Mouse (Mus musculus): ENCODE data around the gene Taf4. TPM values are rescaled to one million over a fixed set of nuclear protein-coding genes. Genes with fewer than 3 reads are reported as not detected.

Gene Taf4
- polyA plus RNA-seq, 1 experiment = 26.4 TPM

GRCm38 (mm10) chr2:179924038-179924437 is 52.4 kb downstream of the Taf4 start:
- H3K4me1 ChIP-seq (ENCODE audit: control insufficient read depth, insufficient read depth, low read length) = no peaks in the 10 kb centered on the region
- peaks cover 2% of the 10 kb centered on the region; the same call in 1 of the 2 replicates for H3K36me3 ChIP-seq (ENCODE audit: control insufficient read depth, insufficient read depth, low read length, poor library complexity, severe bottlenecking)
- TF ChIP-seq POLR2A (IDR thresholded peaks at IDR 0.05; ENCODE audit: insufficient read depth, low read length) = no peak
- TF ChIP-seq CTCF (IDR thresholded peaks at IDR 0.05; ENCODE audit: low read depth, low read length) = no peak
- no peak for TF ChIP-seq EP300 (IDR thresholded peaks at IDR 0.05; ENCODE audit: insufficient read depth, low read depth, low read length)
- no peak overlapping the region for H3K27ac ChIP-seq (ENCODE audit: insufficient read depth, low read length)
- no peaks in the 10 kb centered on the region for H3K27me3 ChIP-seq (ENCODE audit: control insufficient read depth, insufficient read depth, low read length, poor library complexity, severe bottlenecking)
- no peak overlapping the region for H3K4me3 ChIP-seq (ENCODE audit: low read depth, low read length)
- no peaks in the 10 kb centered on the region for H3K9me3 ChIP-seq (replicated peaks; ENCODE audit: control insufficient read depth, insufficient read depth, low read length, poor library complexity, severe bottlenecking)
- H3K9ac ChIP-seq (ENCODE audit: low read depth, poor library complexity, severe bottlenecking) = no peak overlapping the region

GRCm38 (mm10) chr2:179921021-179921653 is 55.3 kb downstream of the Taf4 start:
- Histone ChIP-seq H3K36me3 (ENCODE audit: control insufficient read depth, insufficient read depth, low read length, poor library complexity, severe bottlenecking) (peaks cover under 1% of the 10 kb centered on the region; the same call in 1 of the 2 replicates), H3K27ac (ENCODE audit: insufficient read depth, low read length) (no peak overlapping the region), H3K4me1 (ENCODE audit: control insufficient read depth, insufficient read depth, low read length) (no peaks in the 10 kb centered on the region), H3K9ac (ENCODE audit: low read depth, poor library complexity, severe bottlenecking) (no peak overlapping the region), H3K9me3 (replicated peaks; ENCODE audit: control insufficient read depth, insufficient read depth, low read length, poor library complexity, severe bottlenecking) (no peaks in the 10 kb centered on the region), H3K4me3 (ENCODE audit: low read depth, low read length) (no peak overlapping the region), H3K27me3 (ENCODE audit: control insufficient read depth, insufficient read depth, low read length, poor library complexity, severe bottlenecking) (no peaks in the 10 kb centered on the region)
- TF ChIP-seq CTCF (IDR thresholded peaks at IDR 0.05; ENCODE audit: low read depth, low read length) = no peak
- TF ChIP-seq POLR2A (IDR thresholded peaks at IDR 0.05; ENCODE audit: insufficient read depth, low read length) = no peak
- TF ChIP-seq EP300 (IDR thresholded peaks at IDR 0.05; ENCODE audit: insufficient read depth, low read depth, low read length) = no peak

- no peak overlapping the region for H3K9ac ChIP-seq (ENCODE audit: low read depth, poor library complexity, severe bottlenecking)
- H3K27me3 ChIP-seq (ENCODE audit: control insufficient read depth, insufficient read depth, low read length, poor library complexity, severe bottlenecking) = no peaks in the 10 kb centered on the region
- TF ChIP-seq POLR2A (IDR thresholded peaks at IDR 0.05; ENCODE audit: insufficient read depth, low read length) (no peak), CTCF (IDR thresholded peaks at IDR 0.05; ENCODE audit: low read depth, low read length) (no peak), EP300 (IDR thresholded peaks at IDR 0.05; ENCODE audit: insufficient read depth, low read depth, low read length) (no peak)
- H3K4me1 ChIP-seq (ENCODE audit: control insufficient read depth, insufficient read depth, low read length) = no peaks in the 10 kb centered on the region
- no peak overlapping the region for H3K4me3 ChIP-seq (ENCODE audit: low read depth, low read length)
- no peaks in the 10 kb centered on the region for H3K9me3 ChIP-seq (replicated peaks; ENCODE audit: control insufficient read depth, insufficient read depth, low read length, poor library complexity, severe bottlenecking)
- H3K36me3 ChIP-seq (ENCODE audit: control insufficient read depth, insufficient read depth, low read length, poor library complexity, severe bottlenecking) = no peaks in the 10 kb centered on the region; the same call in 1 of the 2 replicates
- no peak overlapping the region for H3K27ac ChIP-seq (ENCODE audit: insufficient read depth, low read length)
Observed at GRCm38 (mm10) chr2:179920042-179920441, 56.4 kb downstream of the Taf4 start.

- no peaks in the 10 kb centered on the region for H3K27me3 ChIP-seq (ENCODE audit: control insufficient read depth, insufficient read depth, low read length, poor library complexity, severe bottlenecking)
- no peak overlapping the region for H3K4me3 ChIP-seq (ENCODE audit: low read depth, low read length)
- H3K9me3 ChIP-seq (replicated peaks; ENCODE audit: control insufficient read depth, insufficient read depth, low read length, poor library complexity, severe bottlenecking) = no peaks in the 10 kb centered on the region
- TF ChIP-seq CTCF (IDR thresholded peaks at IDR 0.05; ENCODE audit: low read depth, low read length) (peak; percentile 91), EP300 (IDR thresholded peaks at IDR 0.05; ENCODE audit: insufficient read depth, low read depth, low read length) (no peak)
- H3K4me1 ChIP-seq (ENCODE audit: control insufficient read depth, insufficient read depth, low read length) = no peaks in the 10 kb centered on the region
- H3K36me3 ChIP-seq (ENCODE audit: control insufficient read depth, insufficient read depth, low read length, poor library complexity, severe bottlenecking) = peaks cover 6% of the 10 kb centered on the region; the same call in 1 of the 2 replicates
- H3K9ac ChIP-seq (ENCODE audit: low read depth, poor library complexity, severe bottlenecking) = no peak overlapping the region
- H3K27ac ChIP-seq (ENCODE audit: insufficient read depth, low read length) = no peak overlapping the region
Observed at GRCm38 (mm10) chr2:179916877-179917673, 59.4 kb downstream of the Taf4 start.

GRCm38 (mm10) chr2:179914246-179914645 is 62.2 kb downstream of the Taf4 start:
- Histone ChIP-seq H3K4me3 (ENCODE audit: low read depth, low read length) (no peak overlapping the region), H3K9ac (ENCODE audit: low read depth, poor library complexity, severe bottlenecking) (no peak overlapping the region), H3K9me3 (replicated peaks; ENCODE audit: control insufficient read depth, insufficient read depth, low read length, poor library complexity, severe bottlenecking) (no peaks in the 10 kb centered on the region), H3K27ac (ENCODE audit: insufficient read depth, low read length) (no peak overlapping the region), H3K27me3 (ENCODE audit: control insufficient read depth, insufficient read depth, low read length, poor library complexity, severe bottlenecking) (no peaks in the 10 kb centered on the region), H3K36me3 (ENCODE audit: control insufficient read depth, insufficient read depth, low read length, poor library complexity, severe bottlenecking) (0 out of 2 replicates have a peak, but pooled peaks cover 6% of the 10 kb centered on the region), H3K4me1 (ENCODE audit: control insufficient read depth, insufficient read depth, low read length) (no peaks in the 10 kb centered on the region)
- peak; percentile 5 for TF ChIP-seq CTCF (IDR thresholded peaks at IDR 0.05; ENCODE audit: low read depth, low read length)
- TF ChIP-seq EP300 (IDR thresholded peaks at IDR 0.05; ENCODE audit: insufficient read depth, low read depth, low read length) = no peak
- no peak for TF ChIP-seq POLR2A (IDR thresholded peaks at IDR 0.05; ENCODE audit: insufficient read depth, low read length)

DNA sequence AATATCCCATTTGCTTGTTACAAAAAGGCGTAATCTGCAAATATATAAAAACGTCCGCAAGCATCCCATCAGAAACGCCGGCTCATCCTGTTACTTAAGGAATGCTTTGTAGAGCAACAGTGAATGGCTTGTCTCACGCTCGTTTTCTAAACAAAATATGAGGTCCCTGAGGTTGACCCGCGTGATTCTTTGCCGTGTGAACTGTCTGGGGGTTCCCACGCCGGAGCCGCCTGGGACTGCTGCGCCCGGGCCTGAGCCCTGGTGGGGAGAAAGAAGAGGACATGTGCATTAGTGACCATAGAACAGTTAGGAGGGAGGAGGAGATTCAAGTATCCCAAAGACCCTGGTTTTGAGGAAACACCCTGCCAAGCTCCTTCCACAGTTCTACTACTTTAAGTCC is 63.1 kb downstream of the Taf4 start:
- TF ChIP-seq CTCF (IDR thresholded peaks at IDR 0.05; ENCODE audit: low read depth, low read length) (no peak), POLR2A (IDR thresholded peaks at IDR 0.05; ENCODE audit: insufficient read depth, low read length) (no peak), EP300 (IDR thresholded peaks at IDR 0.05; ENCODE audit: insufficient read depth, low read depth, low read length) (no peak)
- no peaks in the 10 kb centered on the region for H3K27me3 ChIP-seq (ENCODE audit: control insufficient read depth, insufficient read depth, low read length, poor library complexity, severe bottlenecking)
- no peak overlapping the region for H3K4me3 ChIP-seq (ENCODE audit: low read depth, low read length)
- H3K27ac ChIP-seq (ENCODE audit: insufficient read depth, low read length) = no peak overlapping the region
- no peaks in the 10 kb centered on the region for H3K9me3 ChIP-seq (replicated peaks; ENCODE audit: control insufficient read depth, insufficient read depth, low read length, poor library complexity, severe bottlenecking)
- H3K36me3 ChIP-seq (ENCODE audit: control insufficient read depth, insufficient read depth, low read length, poor library complexity, severe bottlenecking) = 0 out of 2 replicates have a peak, but pooled peaks cover 6% of the 10 kb centered on the region
- H3K4me1 ChIP-seq (ENCODE audit: control insufficient read depth, insufficient read depth, low read length) = no peaks in the 10 kb centered on the region
- H3K9ac ChIP-seq (ENCODE audit: low read depth, poor library complexity, severe bottlenecking) = no peak overlapping the region

Data from ES-Bruce4 (cell line).